Mouse (Mus musculus): Measurements from ENCODE around the gene Gnat1. TPM values are rescaled to one million over a fixed set of nuclear protein-coding genes. Genes with fewer than 3 reads are reported as not detected.

Gnat1 gene
- polyA plus RNA-seq, 1 experiment from 2014 or later, result 1.9 TPM

DNA sequence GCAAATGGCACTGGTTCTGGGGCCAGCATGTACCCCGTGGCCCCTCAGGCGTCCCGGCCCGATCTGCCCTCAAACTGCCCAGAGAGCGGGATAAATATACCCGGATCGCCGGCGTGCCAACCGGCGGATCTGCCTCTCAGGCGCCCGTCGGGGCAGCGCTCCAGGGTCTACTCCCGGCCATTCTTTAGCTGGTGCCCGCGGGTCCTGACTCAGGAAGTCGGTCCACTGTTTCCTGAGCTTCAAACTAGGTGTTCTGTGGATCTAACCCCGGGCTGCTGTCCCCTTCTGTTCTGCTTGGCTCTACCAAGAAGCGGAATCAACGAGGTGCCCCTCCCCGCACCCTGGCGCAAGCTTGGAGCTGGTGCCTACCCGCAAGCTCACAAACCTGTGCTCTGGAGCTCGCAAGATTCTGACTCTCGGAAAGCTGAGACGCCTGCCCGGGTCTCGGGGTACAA is 12.7 kb downstream of the Gnat1 start:
- no peak for TF ChIP-seq CTCF (IDR thresholded peaks at IDR 0.05; ENCODE audit: low read depth)
- Histone ChIP-seq H3K9me3 (ENCODE audit: control insufficient read depth) (no peaks in the 10 kb centered on the region), H3K4me1 (replicated peaks; ENCODE audit: control insufficient read depth, insufficient read depth, low read length) (peaks cover 8% of the 10 kb centered on the region), H3K27ac (ENCODE audit: low read depth, low read length) (no peak overlapping the region), H3K27me3 (replicated peaks; ENCODE audit: control insufficient read depth, insufficient read depth, low read length) (peaks cover 22% of the 10 kb centered on the region), H3K4me2 (replicated peaks; ENCODE audit: low read depth) (peak overlapping the region; percentile 73), H3K36me3 (ENCODE audit: control insufficient read depth, insufficient read depth) (no peaks in the 10 kb centered on the region), H3K4me3 (ENCODE audit: low read depth, low read length) (peak overlapping the region; percentile 37), H3K9ac (ENCODE audit: low read depth, low read length) (peak overlapping the region; percentile 27; the same call in 1 of the 2 replicates)
- 2% methylated on average over 30 of the region's 30 CpGs for WGBS
- ATAC-seq, result peak; percentile 19; the same call in 1 of the 2 replicates

DNA sequence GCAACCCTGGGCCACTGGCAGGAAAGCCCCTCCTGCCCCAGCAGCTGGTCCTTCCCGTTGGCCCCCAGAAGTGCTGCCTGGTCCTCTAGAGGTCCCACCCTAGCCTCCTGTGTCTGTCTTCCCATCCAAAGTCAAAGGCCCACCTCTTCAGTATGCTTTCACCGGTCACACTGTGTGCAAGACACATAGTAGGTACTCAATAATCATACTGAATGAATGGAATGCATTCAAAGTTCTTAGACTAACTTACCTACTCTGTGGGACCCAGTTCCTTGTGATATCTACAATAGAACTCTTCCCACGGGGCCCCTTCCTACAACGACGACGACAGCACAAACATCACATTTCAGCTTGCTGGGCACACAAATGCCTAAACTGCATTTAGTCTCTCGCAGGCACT is 14.2 kb downstream of the Gnat1 start:
- no peak for ATAC-seq
- 87% methylated on average over 7 of the region's 7 CpGs for WGBS
- no peak overlapping the region for H3K27ac ChIP-seq (ENCODE audit: low read depth, low read length)
- H3K36me3 ChIP-seq (ENCODE audit: control insufficient read depth, insufficient read depth), result no peaks in the 10 kb centered on the region
- H3K4me2 ChIP-seq (replicated peaks; ENCODE audit: low read depth), result no peak overlapping the region
- H3K4me3 ChIP-seq (ENCODE audit: low read depth, low read length), result no peak overlapping the region
- no peak for TF ChIP-seq CTCF (IDR thresholded peaks at IDR 0.05; ENCODE audit: low read depth)
- H3K9ac ChIP-seq (ENCODE audit: low read depth, low read length), result no peak overlapping the region
- peaks cover 22% of the 10 kb centered on the region for H3K27me3 ChIP-seq (replicated peaks; ENCODE audit: control insufficient read depth, insufficient read depth, low read length)
- peaks cover 11% of the 10 kb centered on the region for H3K4me1 ChIP-seq (replicated peaks; ENCODE audit: control insufficient read depth, insufficient read depth, low read length)
- no peaks in the 10 kb centered on the region for H3K9me3 ChIP-seq (ENCODE audit: control insufficient read depth)

DNA sequence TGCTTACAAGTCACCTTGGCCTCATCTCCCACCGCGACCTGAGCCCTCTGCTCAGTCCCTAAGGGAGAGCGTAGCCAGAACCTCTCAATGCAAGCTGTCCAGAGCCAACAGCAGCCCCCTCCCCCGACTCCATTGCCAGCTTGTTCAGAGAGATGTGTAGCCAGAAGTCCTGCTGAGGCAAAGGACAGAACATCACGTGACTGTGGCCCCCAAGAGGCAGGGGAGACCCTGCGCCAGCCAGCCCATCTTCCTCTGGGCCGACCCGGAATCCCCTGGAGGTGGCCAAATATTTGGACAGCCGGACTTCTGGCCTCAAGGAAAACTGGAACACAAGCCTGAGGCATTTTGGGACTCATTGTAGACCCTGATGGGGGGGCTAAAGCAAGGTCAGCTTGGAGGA is 16.0 kb downstream of the Gnat1 start:
- Histone ChIP-seq H3K36me3 (ENCODE audit: control insufficient read depth, insufficient read depth) (no peaks in the 10 kb centered on the region), H3K4me1 (replicated peaks; ENCODE audit: control insufficient read depth, insufficient read depth, low read length) (peaks cover 11% of the 10 kb centered on the region), H3K27ac (ENCODE audit: low read depth, low read length) (no peak overlapping the region), H3K9me3 (ENCODE audit: control insufficient read depth) (no peaks in the 10 kb centered on the region), H3K27me3 (replicated peaks; ENCODE audit: control insufficient read depth, insufficient read depth, low read length) (peaks cover 22% of the 10 kb centered on the region), H3K4me3 (ENCODE audit: low read depth, low read length) (no peak overlapping the region), H3K4me2 (replicated peaks; ENCODE audit: low read depth) (no peak overlapping the region), H3K9ac (ENCODE audit: low read depth, low read length) (no peak overlapping the region)
- WGBS, result 71% methylated on average over 9 of the region's 9 CpGs
- ATAC-seq, result no peak
- TF ChIP-seq CTCF (IDR thresholded peaks at IDR 0.05; ENCODE audit: low read depth), result no peak

DNA sequence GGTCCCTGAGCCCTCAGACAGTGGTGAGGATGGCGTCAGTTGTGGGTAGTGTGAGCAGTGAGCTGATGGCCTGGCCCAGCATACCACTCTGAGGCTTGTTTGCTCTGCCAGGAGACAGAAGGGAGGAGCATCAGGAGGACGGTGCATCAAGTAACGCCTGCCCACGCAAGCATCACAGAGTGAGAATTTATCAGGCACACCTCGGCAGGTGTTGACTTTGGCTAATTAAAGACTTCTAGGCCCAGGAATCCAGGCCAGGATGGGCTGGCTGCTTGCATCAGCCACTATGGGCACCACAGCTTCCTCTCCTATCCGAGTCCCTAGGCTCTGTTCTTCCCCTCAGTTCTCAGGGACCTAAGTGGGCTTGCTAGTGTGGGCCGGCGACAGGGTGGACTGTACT is 17.2 kb downstream of the Gnat1 start:
- H3K4me3 ChIP-seq (ENCODE audit: low read depth, low read length), result no peak overlapping the region
- H3K36me3 ChIP-seq (ENCODE audit: control insufficient read depth, insufficient read depth), result no peaks in the 10 kb centered on the region
- no peak for ATAC-seq
- no peak overlapping the region for H3K27ac ChIP-seq (ENCODE audit: low read depth, low read length)
- TF ChIP-seq CTCF (IDR thresholded peaks at IDR 0.05; ENCODE audit: low read depth), result no peak
- peaks cover 16% of the 10 kb centered on the region for H3K27me3 ChIP-seq (replicated peaks; ENCODE audit: control insufficient read depth, insufficient read depth, low read length)
- H3K9me3 ChIP-seq (ENCODE audit: control insufficient read depth), result no peaks in the 10 kb centered on the region
- no peak overlapping the region for H3K4me2 ChIP-seq (replicated peaks; ENCODE audit: low read depth)
- no peak overlapping the region for H3K9ac ChIP-seq (ENCODE audit: low read depth, low read length)
- WGBS, result 85% methylated on average over 8 of the region's 8 CpGs
- peaks cover 14% of the 10 kb centered on the region for H3K4me1 ChIP-seq (replicated peaks; ENCODE audit: control insufficient read depth, insufficient read depth, low read length)

DNA sequence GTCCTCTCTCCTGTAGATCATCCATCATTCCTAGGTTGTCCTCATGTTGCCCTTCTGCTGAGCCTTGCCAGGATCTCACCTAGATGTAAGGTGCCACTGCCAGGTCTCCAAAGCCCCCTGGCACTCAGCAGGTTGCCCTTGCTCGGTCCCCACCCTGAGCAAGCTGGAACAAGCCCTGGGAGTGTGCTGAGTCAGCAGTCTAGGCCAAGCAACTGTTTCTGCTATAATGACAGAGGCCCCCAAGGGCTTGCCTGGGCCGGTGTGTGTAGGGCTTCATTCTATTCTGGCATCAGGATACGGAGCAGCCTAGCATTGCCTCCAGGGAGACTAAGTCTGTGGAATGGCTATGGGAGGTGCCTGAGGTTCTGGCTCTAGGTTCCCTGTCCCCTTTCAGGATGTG is 18.7 kb downstream of the Gnat1 start:
- peaks cover 10% of the 10 kb centered on the region for H3K27me3 ChIP-seq (replicated peaks; ENCODE audit: control insufficient read depth, insufficient read depth, low read length)
- H3K9ac ChIP-seq (ENCODE audit: low read depth, low read length), result no peak overlapping the region
- 0 out of 2 replicates have a peak, but pooled peaks cover 6% of the 10 kb centered on the region for H3K4me1 ChIP-seq (replicated peaks; ENCODE audit: control insufficient read depth, insufficient read depth, low read length)
- H3K27ac ChIP-seq (ENCODE audit: low read depth, low read length), result no peak overlapping the region
- H3K4me3 ChIP-seq (ENCODE audit: low read depth, low read length), result no peak overlapping the region
- no peaks in the 10 kb centered on the region for H3K36me3 ChIP-seq (ENCODE audit: control insufficient read depth, insufficient read depth)
- H3K9me3 ChIP-seq (ENCODE audit: control insufficient read depth), result no peaks in the 10 kb centered on the region
- no peak for ATAC-seq
- WGBS, result 76% methylated on average over 3 of the region's 3 CpGs
- no peak for TF ChIP-seq CTCF (IDR thresholded peaks at IDR 0.05; ENCODE audit: low read depth)
- no peak overlapping the region for H3K4me2 ChIP-seq (replicated peaks; ENCODE audit: low read depth)

DNA sequence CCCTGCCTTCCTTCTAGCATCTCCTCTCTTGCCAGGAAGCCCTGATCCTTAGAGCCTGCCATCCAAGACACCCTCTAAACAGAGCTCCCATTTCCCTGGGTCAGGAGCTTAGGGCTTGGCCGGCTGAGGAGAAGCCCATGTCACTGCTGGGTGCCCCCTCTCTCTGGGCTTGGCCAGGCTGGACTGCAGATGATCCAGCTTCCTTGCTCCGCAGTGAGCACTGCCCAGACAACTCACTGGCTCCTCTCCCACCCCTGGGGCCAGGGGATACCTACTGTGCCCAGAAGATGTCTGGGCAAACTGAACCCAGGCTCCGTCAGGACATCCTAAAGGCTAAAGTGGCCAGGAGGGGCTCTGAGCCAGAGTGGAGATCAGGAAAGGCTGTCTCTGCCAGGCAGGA is 19.6 kb downstream of the Gnat1 start:
- TF ChIP-seq CTCF (IDR thresholded peaks at IDR 0.05; ENCODE audit: low read depth), result no peak
- Histone ChIP-seq H3K4me3 (ENCODE audit: low read depth, low read length) (no peak overlapping the region), H3K36me3 (ENCODE audit: control insufficient read depth, insufficient read depth) (no peaks in the 10 kb centered on the region), H3K9me3 (ENCODE audit: control insufficient read depth) (no peaks in the 10 kb centered on the region), H3K27ac (ENCODE audit: low read depth, low read length) (no peak overlapping the region), H3K4me1 (replicated peaks; ENCODE audit: control insufficient read depth, insufficient read depth, low read length) (0 out of 2 replicates have a peak, but pooled peaks cover 6% of the 10 kb centered on the region), H3K9ac (ENCODE audit: low read depth, low read length) (no peak overlapping the region), H3K27me3 (replicated peaks; ENCODE audit: control insufficient read depth, insufficient read depth, low read length) (peaks cover 1% of the 10 kb centered on the region; the same call in 1 of the 2 replicates), H3K4me2 (replicated peaks; ENCODE audit: low read depth) (no peak overlapping the region)
- WGBS, result 88% methylated on average over 3 of the region's 3 CpGs
- ATAC-seq, result no peak

DNA sequence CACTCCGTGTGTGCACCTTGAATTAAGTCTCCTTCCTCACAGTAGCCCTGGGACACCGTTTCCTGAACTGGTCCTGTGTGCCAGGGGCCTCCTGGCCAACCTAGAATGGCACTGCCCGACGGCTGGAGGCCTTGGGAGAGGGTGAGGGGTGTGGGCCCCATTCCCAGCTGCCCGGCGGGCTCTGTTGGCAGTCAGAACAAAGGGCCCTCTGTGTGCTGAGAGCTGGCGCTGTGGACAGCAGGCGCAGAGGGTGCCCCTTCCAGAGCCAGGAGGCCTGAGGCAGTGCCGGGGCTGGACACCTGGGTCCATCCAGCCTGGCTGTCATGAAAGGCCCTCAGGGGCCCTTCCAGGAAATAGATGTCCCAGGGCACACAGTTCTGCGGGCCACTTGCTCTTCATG is 20.0 kb downstream of the Gnat1 start:
- no peaks in the 10 kb centered on the region for H3K9me3 ChIP-seq (ENCODE audit: control insufficient read depth)
- H3K36me3 ChIP-seq (ENCODE audit: control insufficient read depth, insufficient read depth), result no peaks in the 10 kb centered on the region
- no peak for ATAC-seq
- H3K4me1 ChIP-seq (replicated peaks; ENCODE audit: control insufficient read depth, insufficient read depth, low read length), result 0 out of 2 replicates have a peak, but pooled peaks cover 6% of the 10 kb centered on the region
- no peak overlapping the region for H3K4me3 ChIP-seq (ENCODE audit: low read depth, low read length)
- H3K4me2 ChIP-seq (replicated peaks; ENCODE audit: low read depth), result no peak overlapping the region
- H3K27me3 ChIP-seq (replicated peaks; ENCODE audit: control insufficient read depth, insufficient read depth, low read length), result no peaks in the 10 kb centered on the region
- H3K9ac ChIP-seq (ENCODE audit: low read depth, low read length), result no peak overlapping the region
- no peak for TF ChIP-seq CTCF (IDR thresholded peaks at IDR 0.05; ENCODE audit: low read depth)
- 66% methylated on average over 10 of the region's 10 CpGs for WGBS
- no peak overlapping the region for H3K27ac ChIP-seq (ENCODE audit: low read depth, low read length)
